Mouse (Mus musculus): ENCODE data around the gene Neurod2.

Neurod2 gene

DNA sequence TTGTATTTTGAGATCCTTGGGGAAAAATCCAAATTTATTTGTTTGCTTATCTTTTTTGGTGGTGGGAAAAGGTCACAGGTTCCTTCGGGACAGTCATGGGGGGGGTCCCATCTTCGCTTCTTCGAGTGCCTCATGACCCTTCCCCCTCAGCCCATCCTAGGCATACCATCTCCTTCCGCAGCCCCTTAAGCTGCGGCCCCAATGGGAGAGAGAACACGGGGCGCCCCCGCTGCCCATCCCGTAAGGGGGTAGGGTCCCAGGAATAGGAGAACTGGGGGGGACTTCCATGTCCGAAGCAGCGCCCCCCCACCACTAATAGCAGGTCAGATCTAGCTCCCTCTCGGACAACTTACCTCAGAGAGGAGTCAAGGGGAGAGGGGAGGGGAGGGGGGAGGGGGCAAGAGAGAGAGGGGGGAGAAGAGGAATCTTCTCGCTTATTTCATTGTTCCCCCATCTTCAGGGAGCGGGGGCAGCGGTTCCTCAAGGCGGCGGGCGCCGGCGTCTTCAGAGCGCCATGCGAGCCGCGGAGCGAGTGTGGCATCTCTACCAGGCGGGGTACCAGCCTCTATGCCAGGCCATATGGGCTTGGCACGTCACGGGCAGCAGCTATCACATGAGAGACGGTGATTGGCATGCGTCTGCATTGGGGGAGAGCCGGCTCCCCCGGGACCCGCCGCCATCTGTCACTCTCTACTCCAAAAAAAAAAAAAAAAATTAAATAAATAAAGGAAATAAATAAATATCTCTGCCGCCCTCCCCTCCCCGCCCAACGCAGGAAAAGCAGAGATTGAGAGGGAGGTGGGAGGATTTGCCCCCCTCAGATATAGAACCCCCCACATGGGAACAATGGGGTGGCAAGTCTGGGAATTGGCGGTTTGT, at the start of gene Neurod2:
TSS of gene Neurod2 (minus strand) at position 568 of the 879 bp plus-strand sequence.
- DNase-seq = peak; percentile 94 to 96

DNA sequence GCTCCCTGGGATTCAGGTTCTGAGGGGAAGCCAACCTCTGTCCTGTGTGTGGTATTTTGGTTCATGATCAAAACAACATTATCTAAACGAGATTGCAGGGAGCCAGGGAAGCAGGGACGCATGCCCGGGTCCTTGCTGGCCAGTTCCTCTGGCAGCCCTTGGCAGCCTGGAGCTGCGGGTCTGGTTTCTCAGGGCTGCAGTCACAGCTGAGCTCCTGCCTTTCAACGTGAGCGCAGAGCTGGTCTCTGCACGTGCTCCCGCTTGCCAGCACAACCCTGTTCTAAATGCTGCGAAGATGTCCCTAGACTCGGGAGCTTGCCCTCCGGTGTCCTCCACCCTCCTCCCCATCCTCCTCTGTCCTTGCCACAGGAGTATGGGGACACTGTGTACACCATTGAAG, 48.3 kb upstream of the Neurod2 start:
- DNase-seq = no peak

DNA sequence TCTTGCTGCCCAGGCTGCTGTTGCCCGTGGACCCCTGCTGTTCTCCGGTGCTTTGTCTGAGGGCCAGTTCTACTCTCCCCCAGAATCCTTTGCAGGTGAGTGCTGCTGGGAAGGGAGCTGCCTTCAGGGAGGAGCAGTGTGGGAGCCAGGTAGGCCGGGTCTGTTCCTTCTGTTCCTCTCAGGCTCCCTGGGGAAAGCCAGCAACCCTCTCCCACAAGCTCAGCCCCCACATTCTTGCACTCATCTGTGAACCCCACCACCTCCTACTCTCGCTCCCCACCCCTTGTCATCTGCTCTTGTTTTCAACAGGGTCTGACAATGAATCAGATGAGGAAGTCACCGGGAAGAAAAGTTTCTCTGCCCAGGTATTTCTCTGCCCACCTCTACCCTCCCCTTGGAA, 47.3 kb upstream of the Neurod2 start:
- no peak for DNase-seq

DNA sequence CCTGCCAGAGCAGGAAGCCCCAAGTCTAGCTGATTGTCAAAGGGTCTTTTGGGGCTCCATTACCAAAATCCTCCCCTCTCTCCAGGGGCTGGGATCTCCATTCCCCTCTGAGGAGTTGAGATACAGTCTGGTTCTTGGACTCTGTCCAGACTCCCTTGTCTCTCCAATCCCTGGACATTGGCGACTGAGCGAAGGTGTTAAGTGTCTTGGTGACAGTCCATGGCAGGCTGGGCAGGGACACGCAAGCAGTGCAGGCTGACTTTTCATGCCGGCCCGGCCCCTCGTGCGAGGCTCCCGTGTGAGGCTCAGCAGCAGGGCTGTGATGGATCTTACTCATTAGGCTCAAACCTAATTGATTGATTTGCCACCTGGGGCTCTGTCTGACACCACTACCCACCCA, 44.8 kb upstream of the Neurod2 start:
- no peak for DNase-seq

DNA sequence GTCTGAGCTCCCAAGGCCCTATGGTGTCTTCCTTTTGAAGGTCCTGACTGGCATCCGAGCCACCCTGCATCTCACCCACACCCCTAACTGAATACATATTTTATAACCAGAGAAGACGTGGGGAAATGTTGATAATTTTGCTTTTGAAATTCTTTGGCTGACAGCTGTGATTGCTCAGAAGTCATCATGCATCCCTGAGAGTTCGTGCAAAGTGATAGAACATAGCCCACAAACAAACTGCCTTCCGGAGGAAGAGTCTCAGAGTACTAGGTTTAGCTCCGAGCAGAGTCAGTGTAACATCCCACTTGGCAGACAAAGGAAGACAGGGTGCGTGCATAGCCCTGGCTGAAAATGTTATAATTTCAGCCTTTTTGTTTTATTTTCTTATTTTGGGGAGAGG, 43.8 kb upstream of the Neurod2 start:
- no peak for DNase-seq

DNA sequence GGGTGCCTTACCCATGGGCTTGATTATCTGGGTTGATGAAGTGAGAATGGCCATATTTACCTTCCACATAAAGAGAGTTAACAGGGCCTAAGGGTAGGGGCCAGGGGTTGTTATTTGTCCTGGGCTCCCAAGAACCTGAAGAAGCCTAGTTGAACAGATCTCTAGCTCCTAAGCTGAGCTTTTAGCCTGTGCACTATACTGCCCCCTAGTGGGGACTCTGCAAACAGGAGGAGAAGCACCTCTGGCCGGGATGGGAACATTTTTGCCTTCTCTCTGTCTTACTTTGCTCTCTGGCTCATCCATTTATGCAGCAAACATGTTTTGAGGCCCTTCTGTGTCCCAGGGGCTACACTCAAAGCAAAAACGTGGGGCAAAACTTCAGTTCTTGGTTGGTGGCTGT, 43.0 kb upstream of the Neurod2 start:
- DNase-seq = peak; percentile 64 to 82

DNA sequence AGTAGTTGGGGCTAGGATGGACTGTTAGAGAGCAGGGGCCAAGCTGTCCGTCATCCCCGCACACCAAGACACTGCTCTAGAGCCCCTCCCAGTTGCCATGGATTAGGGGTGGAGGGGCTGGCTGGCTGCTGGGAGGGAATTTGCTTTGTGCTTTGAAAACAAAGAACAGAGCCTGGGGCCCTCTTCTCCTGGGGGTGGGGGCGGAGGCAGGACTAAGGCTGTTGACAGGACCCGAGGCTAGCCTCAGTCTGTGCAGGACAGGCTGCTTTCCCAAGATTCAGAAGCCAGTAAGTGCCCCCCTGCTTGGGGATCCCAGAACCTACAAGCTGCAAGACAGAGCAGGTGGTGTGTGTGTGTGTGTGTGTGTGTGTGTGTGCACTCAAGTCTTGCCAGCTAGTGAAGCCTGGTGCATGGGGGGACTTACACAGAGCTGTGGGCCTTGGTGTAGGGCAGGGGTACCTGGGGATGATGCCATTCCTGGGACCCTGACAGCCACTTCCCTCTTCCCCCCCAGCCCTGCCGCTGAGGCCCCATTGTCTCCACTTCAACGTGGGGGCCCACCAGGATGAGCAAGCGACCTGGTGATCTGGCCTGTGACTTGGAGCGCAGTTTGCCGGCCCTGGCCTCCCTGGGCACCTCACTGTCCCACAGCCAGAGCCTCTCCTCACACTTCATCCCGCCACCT, 42.2 kb upstream of the Neurod2 start:
- peak in 1 of 2 experiments; percentile 45 for DNase-seq

DNA sequence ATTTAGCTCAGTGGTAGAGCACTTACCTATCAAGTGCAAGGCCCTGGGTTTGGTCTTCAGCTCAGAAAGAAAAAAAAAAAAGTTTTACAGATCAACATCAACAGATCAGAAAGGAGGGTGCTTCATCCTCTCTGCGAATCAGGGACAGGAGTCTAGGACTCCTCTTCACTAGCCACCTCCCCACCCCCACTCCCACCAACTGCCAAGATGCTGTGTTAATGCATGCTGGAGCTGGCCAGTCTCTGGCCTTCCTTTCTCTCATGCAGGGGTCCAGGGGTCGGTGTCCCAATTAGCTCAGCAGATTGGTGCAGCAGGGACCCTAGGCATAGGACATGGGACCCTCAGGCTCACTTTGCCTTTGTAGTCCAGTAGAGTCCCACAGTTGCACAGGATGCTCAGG, 41.1 kb upstream of the Neurod2 start:
- DNase-seq = peak in 1 of 2 experiments; percentile 39

DNA sequence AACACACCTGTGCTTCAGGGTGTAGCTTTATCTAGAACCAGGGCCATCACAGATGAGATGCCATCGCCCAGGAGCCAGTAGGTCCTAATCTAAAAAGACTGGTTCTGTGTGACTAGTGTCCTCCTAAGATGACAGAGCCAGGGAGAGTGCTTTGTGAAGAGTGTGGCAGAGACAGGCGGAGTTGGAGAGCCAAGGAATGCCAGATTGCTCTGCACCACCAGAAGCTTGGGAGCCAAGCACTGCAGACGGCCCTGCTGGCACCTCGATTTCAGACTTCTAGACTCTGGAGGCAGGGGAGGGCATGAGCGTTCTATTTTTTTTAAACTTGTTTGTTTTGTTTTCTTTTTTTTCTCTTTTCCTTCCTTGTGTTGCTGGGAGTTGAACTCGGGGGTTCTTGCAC, 39.9 kb upstream of the Neurod2 start:
- peak; percentile 67 to 79 for DNase-seq

DNA sequence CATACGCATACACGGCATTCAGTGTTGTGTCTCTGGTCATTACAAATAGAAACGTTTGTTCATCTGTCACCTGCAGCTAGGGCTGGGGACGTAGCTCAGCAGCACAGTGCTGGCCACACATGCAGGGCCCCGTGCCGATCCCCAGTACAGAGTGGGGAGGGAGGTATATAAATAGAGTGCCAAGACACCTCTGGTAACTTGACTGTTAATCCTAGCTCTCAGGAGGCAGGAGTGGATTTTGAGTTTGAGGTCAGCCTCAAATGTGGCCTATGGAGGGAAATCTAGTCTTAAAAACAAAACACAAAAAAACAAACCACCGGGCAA, 38.4 kb upstream of the Neurod2 start:
- no peak for DNase-seq

DNA sequence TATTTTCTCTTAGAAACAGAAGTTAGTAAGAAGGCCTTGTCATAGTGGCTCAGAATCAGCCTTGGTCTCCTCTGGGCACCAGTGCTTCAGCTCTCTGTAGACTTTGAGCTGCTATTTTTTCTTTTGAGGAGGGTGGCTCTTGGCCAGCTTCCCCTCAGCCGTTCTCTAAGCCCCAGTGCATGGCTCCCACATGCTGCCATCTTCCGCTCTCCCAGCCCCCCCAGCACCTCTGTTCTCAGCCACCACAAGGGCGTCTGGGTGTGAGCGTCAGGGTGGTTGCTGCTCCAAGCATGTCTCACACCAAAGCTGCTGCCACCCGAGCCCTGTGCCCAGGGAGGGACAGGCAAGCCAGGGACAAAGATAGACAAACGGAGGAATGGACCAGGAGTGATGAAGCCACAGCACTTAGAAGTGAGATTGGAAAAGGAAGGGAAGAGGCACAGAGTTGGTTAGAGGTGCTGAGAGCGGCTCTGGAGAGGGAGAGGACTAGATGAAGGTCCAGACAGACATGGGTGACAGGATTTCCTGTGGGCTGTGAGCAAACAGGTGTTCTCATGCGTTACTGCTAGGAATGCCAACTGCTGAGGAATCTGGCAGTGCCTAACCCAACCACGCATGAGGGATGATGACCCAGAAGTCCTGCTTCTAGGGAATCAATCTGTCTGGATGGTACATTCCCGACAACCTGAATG, 37.9 kb upstream of the Neurod2 start:
- no peak for DNase-seq

DNA sequence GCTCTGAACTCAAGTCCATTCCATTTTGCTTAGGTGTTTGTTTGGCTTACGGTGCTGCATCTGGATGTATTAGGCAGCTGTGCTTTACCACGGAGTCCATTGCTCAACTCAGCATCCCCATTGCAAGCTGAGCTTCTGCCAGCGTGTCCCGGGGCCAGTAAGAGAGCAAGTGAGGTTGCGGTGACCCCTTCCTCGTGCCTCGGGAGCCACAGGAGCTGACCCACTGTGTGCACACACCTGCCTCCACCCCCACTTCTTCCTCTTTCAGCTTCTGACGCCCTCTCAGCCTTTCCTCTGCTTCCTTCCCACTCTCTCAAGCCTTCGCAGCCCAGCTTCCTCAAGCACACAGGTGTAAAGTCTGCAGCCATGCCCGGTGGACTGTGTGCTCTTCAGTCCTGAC, 36.8 kb upstream of the Neurod2 start:
- DNase-seq = no peak

DNA sequence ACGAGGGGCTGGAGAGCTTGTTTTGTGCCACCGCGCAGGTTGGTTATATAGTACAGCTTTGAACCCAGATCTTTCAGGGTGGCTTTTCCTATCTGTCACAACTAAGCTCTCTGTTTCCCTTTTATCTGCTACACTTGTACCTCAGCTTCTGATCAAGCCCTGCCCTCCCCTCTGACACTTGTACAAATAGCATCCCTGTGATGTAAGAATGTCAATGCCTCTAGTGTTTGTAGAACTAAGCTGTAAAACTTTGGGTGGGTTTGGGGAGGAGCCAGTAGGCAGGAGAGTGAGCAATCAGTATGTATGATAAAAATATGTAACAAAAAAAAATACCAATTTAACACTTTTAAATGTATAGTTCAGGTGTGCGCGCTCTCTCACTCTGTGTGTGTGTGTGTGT, 35.0 kb upstream of the Neurod2 start:
- DNase-seq = no peak

DNA sequence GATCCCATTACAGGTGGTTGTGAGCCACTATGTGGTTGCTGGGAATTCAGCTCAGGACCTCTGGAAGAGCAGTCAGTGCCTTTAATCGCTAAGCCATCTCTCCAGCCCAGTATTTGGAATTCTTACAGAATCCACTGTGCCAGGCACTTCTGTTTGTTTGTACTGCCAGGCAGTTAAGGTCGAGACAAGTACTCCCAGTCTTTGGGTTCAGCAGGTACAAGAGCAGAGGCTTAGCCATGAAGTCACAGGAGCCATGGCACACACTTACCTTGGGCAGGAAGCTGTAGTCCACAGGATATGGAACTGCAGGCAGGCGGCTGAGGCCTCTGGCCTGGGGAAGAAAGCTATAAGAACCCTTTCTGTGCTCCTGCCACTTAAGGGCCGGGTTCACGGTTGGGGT, 34.4 kb upstream of the Neurod2 start:
- DNase-seq = no peak

DNA sequence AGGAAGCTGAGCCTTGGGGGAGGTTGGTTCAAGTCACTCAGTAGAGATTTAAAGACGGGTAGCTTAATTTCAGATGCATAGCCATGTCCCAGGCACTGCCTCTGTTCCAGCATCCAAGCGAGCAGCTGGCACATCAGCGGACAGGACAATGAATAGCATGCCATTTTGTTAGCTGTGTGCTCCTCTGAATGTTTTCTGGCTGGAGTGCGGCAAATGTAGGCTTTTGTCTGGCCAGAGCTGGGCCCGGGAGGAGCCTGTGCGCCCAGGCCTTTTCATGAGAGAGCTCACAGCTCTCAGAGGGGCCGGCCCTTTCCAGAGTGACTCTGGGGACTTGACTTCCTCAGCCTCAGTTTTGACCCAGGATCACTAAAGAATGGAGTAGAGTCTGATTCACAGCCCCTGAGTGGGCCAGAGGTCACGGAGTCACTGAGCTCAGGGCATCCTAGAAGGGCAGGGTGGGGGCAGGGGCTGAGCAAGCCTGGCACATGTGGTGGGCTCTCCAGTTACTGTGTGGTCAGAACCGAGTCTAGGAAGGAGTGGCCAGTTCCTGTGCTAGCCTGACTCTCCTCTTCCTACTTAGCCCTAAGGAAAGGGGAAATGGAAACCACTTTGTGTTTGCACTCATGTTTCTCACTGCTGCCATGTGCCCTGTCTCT, 31.5 kb upstream of the Neurod2 start:
- no peak for DNase-seq

DNA sequence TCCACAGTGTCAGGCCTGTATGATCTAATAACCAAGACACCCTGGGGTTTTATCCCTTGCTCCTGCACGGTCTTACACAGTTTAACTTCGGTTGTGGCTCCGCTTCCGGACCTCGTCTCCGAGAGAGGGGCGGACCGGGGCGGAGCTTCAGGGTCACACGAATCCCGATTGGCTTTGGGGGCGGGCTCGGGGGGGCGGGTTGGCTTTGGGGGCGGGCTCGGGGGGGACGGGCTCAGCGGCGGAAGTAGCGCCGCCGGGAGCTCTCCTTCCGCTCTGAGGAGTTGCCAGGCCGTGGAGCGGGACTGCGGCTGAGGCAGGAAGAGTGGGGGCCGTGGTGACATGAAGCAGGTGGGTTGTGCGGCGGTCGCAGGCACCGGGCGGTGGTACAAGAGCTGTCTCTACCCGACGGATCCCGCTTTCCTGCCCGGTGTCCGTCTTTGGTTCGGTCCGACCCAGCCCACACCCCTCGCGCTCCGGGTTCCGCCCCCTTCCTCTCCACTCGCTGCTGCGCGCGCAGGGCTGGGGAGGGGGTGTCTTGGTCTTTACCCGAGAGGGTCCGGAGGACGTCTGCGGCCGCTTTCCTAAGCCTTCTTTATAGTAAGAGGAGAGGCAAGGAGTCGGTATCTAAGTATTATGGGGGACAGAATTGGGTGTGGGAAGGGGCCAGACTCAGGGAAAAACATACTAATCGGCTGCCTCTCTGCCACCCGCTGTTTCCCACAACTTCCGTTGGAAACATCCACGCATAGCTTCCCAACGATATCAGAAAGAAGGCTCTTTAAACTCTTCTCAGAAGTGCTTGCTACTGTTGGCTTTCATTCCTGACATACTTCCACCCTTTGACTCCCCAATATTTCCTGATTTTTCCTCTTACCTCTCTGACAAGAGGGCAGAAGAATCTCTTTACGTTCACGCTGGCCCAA, 29.0 kb upstream of the Neurod2 start, which contains the start of gene Stard3:
TSS of gene Stard3 (plus strand) at position 208 of the 923 bp plus-strand sequence.
- peak; percentile 83 to 92 for DNase-seq

DNA sequence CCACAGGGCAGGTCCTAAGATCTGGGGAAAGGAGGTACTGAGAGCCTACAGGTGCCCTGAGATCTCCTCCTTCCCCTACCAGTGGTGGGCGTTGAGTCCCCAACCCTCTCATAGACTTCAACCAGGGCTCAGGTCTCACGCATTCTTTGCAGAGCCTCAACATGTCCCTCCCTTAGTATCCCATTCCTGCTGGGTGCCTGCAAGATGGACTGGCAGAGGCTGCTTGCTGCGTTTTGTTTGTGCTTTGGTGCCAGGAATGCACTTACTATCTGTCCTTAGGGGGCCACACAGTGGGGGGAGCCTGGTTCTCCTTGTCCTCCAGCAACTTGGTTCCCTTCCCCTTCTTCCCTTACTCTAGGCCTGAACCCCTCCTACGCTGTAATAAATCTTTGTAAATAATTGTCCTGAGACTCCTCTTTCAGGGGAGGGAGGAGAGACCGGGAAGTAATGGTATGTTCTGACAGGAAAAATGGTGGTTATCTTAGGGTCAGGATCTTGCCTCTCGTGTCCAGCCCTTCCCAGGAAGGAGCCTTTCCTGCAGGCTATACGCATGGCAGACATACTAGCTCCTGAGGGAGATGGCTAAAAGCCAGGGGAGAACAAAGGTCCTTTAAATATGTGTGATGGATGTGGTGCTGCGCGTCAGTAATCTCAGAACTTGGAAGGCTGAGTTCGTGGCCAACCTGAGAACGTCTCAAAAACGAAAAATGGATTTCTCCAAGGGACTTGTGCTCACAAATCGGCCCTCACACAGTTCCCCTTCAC, 28.1 kb upstream of the Neurod2 start:
- no peak for DNase-seq

DNA sequence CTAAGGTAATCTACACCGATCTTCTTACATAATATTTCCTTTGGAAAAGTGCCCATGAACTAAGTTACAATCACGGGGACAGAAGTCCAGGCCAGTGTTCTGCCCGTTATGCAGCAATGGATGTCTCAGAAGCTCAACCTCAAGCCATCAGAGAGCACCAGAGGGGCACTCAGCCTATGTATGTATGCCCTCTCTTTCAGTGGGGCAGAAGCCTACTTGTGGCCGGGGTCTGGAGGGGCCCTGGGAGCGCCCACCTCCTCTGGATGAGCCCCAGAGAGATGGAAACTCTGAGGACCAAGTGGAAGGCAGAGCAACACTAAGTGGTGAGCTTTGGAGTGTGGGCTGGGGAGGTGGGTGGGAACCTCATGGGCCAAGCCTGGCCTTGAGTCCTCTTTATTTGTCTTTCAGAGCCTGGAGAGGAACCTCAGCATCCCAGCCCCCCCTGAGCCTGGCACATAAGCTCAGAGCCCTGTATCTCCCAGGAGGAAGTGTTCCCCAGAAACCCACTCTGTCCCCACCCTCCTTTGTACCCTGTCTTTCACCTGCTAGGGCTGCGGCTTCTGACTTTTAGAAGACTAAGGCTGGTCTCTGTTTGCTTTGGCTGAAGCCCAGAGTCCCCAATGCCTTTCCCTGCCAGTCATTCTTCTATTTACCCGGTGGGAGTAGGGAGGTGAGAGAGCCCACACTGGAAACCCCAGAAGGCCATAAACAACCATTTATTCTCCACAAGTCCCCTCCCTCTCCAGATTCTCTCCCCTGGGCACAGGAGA, 27.4 kb upstream of the Neurod2 start:
- no peak for DNase-seq

DNA sequence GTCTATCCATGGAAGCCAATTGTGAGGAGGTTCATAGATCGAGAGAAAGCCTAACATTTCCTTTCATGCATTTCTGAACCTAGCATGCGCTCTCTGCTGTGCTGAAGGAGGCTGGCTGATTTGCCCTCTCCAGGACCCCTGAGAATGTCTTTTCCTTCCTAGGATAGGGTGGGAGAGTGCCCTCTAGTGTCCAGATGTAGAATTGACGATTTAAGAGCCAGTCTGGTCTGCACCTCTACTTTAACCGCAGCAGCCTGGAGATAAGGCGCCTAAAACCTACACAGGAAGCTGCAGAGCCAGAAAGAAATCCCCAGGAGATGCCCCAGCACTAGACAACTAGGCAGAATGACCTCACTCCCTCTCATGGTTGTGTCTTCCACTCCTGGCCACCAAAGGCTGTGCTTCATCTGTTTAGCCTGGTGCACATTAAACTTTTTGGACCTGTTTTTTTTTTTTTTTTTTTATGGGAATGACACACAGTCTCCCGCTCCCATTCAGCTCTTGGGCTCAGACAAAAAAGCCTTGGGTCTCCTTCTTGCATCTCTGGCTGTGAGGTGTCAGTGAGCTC, 26.4 kb upstream of the Neurod2 start:
- peak; percentile 59 to 67 for DNase-seq

DNA sequence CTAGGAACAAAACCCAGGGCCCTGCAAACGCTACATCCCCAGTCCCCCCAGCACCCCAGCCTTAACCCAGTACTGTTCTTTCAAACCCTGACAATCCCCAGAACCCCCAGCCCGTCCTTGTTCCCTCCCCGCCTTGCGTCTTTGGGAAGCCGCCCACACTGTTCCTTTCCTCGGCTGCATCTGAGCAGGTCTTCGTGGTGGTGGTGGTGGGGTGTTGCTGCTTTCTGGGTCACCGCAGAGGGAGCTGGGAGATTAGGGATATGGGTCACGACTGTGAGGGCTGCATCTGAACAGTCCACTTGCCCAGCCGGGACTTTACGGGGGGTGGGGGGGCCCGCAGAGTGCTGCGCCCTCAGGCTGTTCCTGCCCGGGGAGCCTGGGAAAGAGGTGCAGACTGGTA, 25.0 kb upstream of the Neurod2 start:
- DNase-seq = no peak
